Mouse (Mus musculus) embryonic facial prominence, embryonic 12.5 days (tissue): ENCODE measurements around the gene Antxr1. TPM values are rescaled to one million over a fixed set of nuclear protein-coding genes. Genes with fewer than 3 reads are reported as not detected.

ENCODE experiments used
- ATAC-seq: fragments of 200-750 bp; cut with Nextera tagmentation; 2 replicates; pipeline ENCODE4 v1.8.0; 2017; ENCODE audit not compliant: insufficient number of reproducible peaks, insufficient read depth, low FRiP score, low TSS enrichment
- H3K27ac ChIP-seq: fragments of 300-500 bp; sonication (generic); 2 replicates; pipeline ENCODE4 v1.5.1; 2016; ENCODE audit warnings: mild to moderate bottlenecking
- H3K27me3 ChIP-seq: fragments of 300-500 bp; sonication (generic); 2 replicates; pipeline ENCODE4 v1.6.1; 2016; ENCODE audit warnings: mild to moderate bottlenecking, moderate library complexity
- H3K36me3 ChIP-seq: fragments of 300-500 bp; sonication (generic); 2 replicates; pipeline ENCODE4 v1.6.1; 2016; ENCODE audit warnings: mild to moderate bottlenecking
- H3K4me1 ChIP-seq: fragments of 300-500 bp; sonication (generic); 2 replicates; pipeline ENCODE4 v1.6.1; 2016
- H3K4me2 ChIP-seq: fragments of 300-500 bp; sonication (generic); replicated peaks from 2 replicates; pipeline ENCODE4 v1.6.1; 2016; ENCODE audit warnings: mild to moderate bottlenecking, moderate library complexity
- H3K4me3 ChIP-seq: fragments of 300-500 bp; sonication (generic); 2 replicates; pipeline ENCODE4 v1.5.1; 2016; ENCODE audit warnings: mild to moderate bottlenecking
- H3K9ac ChIP-seq: fragments of 300-500 bp; sonication (generic); 2 replicates; pipeline ENCODE4 v1.6.1; 2016; ENCODE audit warnings: mild to moderate bottlenecking, moderate library complexity
- H3K9me3 ChIP-seq: fragments of 300-500 bp; sonication (generic); 2 replicates; pipeline ENCODE4 v1.6.1; 2016; ENCODE audit warnings: mild to moderate bottlenecking, moderate library complexity
- WGBS: fragments of 180-500 bp; shearing (Covaris S2); methylation state at CpG from one replicate; pipeline ENCODE4 v1.1.7; 2016; 5-methylcytosine and 5-hydroxymethylcytosine counted together
- polyA plus RNA-seq: library from polyadenylated mRNA; unstranded; fragments of >200 nt; fragmentation: Nextera tagmentation; extraction: Ambion mirVana; gene quantifications from 2 replicates; pipeline ENCODE4 v1.2.1, GENCODE M21; 2016

The Antxr1 gene
- polyA plus RNA-seq, 1 experiment from 2014 or later, result 13.3 TPM

GRCm38 (mm10) chr6:87183159-87183558 is 152.5 kb downstream of the Antxr1 start:
- Histone ChIP-seq H3K9ac (no peak overlapping the region), H3K36me3 (peaks cover 36% of the 10 kb centered on the region), H3K27ac (no peak overlapping the region), H3K9me3 (no peaks in the 10 kb centered on the region), H3K4me2 (no peak overlapping the region), H3K4me3 (no peak overlapping the region), H3K27me3 (no peaks in the 10 kb centered on the region), H3K4me1 (peaks cover 10% of the 10 kb centered on the region; the same call in 1 of the 2 replicates)
- 86% methylated on average over 8 of the region's 8 CpGs for WGBS
- no peak for ATAC-seq

- Histone ChIP-seq H3K4me1 (peaks cover 8% of the 10 kb centered on the region; the same call in 1 of the 2 replicates), H3K9ac (no peak overlapping the region), H3K27ac (no peak overlapping the region), H3K9me3 (no peaks in the 10 kb centered on the region), H3K36me3 (peaks cover 36% of the 10 kb centered on the region), H3K4me2 (no peak overlapping the region), H3K27me3 (no peaks in the 10 kb centered on the region), H3K4me3 (no peak overlapping the region)
- WGBS, result 75% methylated on average over 6 of the region's 6 CpGs
- no peak for ATAC-seq
Observed at GRCm38 (mm10) chr6:87182736-87183135, 152.9 kb downstream of the Antxr1 start.

- Histone ChIP-seq H3K27ac (no peak overlapping the region), H3K36me3 (peaks cover 44% of the 10 kb centered on the region), H3K4me3 (no peak overlapping the region), H3K27me3 (no peaks in the 10 kb centered on the region), H3K9me3 (no peaks in the 10 kb centered on the region), H3K4me2 (no peak overlapping the region), H3K4me1 (no peaks in the 10 kb centered on the region), H3K9ac (no peak overlapping the region)
- no peak for ATAC-seq
- WGBS, result 77% methylated on average over 3 of the region's 3 CpGs
Observed at GRCm38 (mm10) chr6:87171461-87171860, 164.2 kb downstream of the Antxr1 start.

GRCm38 (mm10) chr6:87170875-87171274 is 164.7 kb downstream of the Antxr1 start:
- Histone ChIP-seq H3K27ac (no peak overlapping the region), H3K9ac (no peak overlapping the region), H3K4me1 (no peaks in the 10 kb centered on the region), H3K4me3 (no peak overlapping the region), H3K27me3 (no peaks in the 10 kb centered on the region), H3K9me3 (no peaks in the 10 kb centered on the region), H3K4me2 (no peak overlapping the region), H3K36me3 (peaks cover 38% of the 10 kb centered on the region)
- WGBS, result 90% methylated on average over 6 of the region's 6 CpGs
- no peak for ATAC-seq

GRCm38 (mm10) chr6:87170277-87170676 is 165.3 kb downstream of the Antxr1 start:
- H3K27ac ChIP-seq, result no peak overlapping the region
- ATAC-seq, result no peak
- H3K9me3 ChIP-seq, result no peaks in the 10 kb centered on the region
- peaks cover 32% of the 10 kb centered on the region for H3K36me3 ChIP-seq
- H3K4me1 ChIP-seq, result no peaks in the 10 kb centered on the region
- no peak overlapping the region for H3K4me3 ChIP-seq
- WGBS, result 91% methylated on average over 6 of the region's 6 CpGs
- H3K9ac ChIP-seq, result no peak overlapping the region
- no peak overlapping the region for H3K4me2 ChIP-seq
- no peaks in the 10 kb centered on the region for H3K27me3 ChIP-seq

- no peak for ATAC-seq
- Histone ChIP-seq H3K27me3 (no peaks in the 10 kb centered on the region), H3K9me3 (no peaks in the 10 kb centered on the region), H3K27ac (no peak overlapping the region), H3K36me3 (peaks cover 25% of the 10 kb centered on the region), H3K4me1 (no peaks in the 10 kb centered on the region), H3K4me3 (no peak overlapping the region), H3K4me2 (no peak overlapping the region), H3K9ac (no peak overlapping the region)
- 92% methylated on average over 9 of the region's 9 CpGs for WGBS
Observed at GRCm38 (mm10) chr6:87168021-87168420, 167.6 kb downstream of the Antxr1 start.

- 83% methylated on average over 12 of the region's 12 CpGs for WGBS
- H3K9me3 ChIP-seq, result no peaks in the 10 kb centered on the region
- peaks cover 17% of the 10 kb centered on the region for H3K36me3 ChIP-seq
- no peaks in the 10 kb centered on the region for H3K27me3 ChIP-seq
- ATAC-seq, result no peak
- no peak overlapping the region for H3K9ac ChIP-seq
- no peak overlapping the region for H3K4me2 ChIP-seq
- H3K4me1 ChIP-seq, result no peaks in the 10 kb centered on the region
- no peak overlapping the region for H3K27ac ChIP-seq
- no peak overlapping the region for H3K4me3 ChIP-seq
Observed at GRCm38 (mm10) chr6:87166673-87167305, 168.8 kb downstream of the Antxr1 start.

- Histone ChIP-seq H3K36me3 (peaks cover 18% of the 10 kb centered on the region), H3K4me1 (no peaks in the 10 kb centered on the region), H3K9me3 (no peaks in the 10 kb centered on the region), H3K27ac (no peak overlapping the region), H3K27me3 (no peaks in the 10 kb centered on the region), H3K4me3 (no peak overlapping the region), H3K9ac (no peak overlapping the region), H3K4me2 (no peak overlapping the region)
- WGBS, result 77% methylated on average over 8 of the region's 8 CpGs
- no peak for ATAC-seq
Observed at GRCm38 (mm10) chr6:87165536-87166311, 169.9 kb downstream of the Antxr1 start.

GRCm38 (mm10) chr6:87161391-87162263 is 174.0 kb downstream of the Antxr1 start:
- H3K4me2 ChIP-seq, result no peak overlapping the region
- no peak overlapping the region for H3K9ac ChIP-seq
- 0 out of 2 replicates have a peak, but pooled peaks cover 3% of the 10 kb centered on the region for H3K4me1 ChIP-seq
- no peaks in the 10 kb centered on the region for H3K27me3 ChIP-seq
- peak overlapping the region; percentile 61; the same call in 1 of the 2 replicates for H3K27ac ChIP-seq
- H3K36me3 ChIP-seq, result peaks cover 23% of the 10 kb centered on the region
- no peak overlapping the region for H3K4me3 ChIP-seq
- no peaks in the 10 kb centered on the region for H3K9me3 ChIP-seq
- ATAC-seq, result no peak; the same call in 1 of the 2 replicates
- WGBS, result 51% methylated on average over 12 of the region's 12 CpGs

- Histone ChIP-seq H3K27ac (no peak overlapping the region), H3K4me2 (no peak overlapping the region), H3K9me3 (no peaks in the 10 kb centered on the region), H3K4me3 (no peak overlapping the region), H3K9ac (no peak overlapping the region), H3K27me3 (no peaks in the 10 kb centered on the region), H3K4me1 (0 out of 2 replicates have a peak, but pooled peaks cover 3% of the 10 kb centered on the region), H3K36me3 (peaks cover 23% of the 10 kb centered on the region)
- ATAC-seq, result no peak
- 66% methylated on average over 5 of the region's 5 CpGs for WGBS
Observed at GRCm38 (mm10) chr6:87160196-87160595, 175.4 kb downstream of the Antxr1 start.

GRCm38 (mm10) chr6:87158062-87158623 is 177.5 kb downstream of the Antxr1 start:
- Histone ChIP-seq H3K27me3 (no peaks in the 10 kb centered on the region), H3K36me3 (peaks cover 23% of the 10 kb centered on the region), H3K4me1 (0 out of 2 replicates have a peak, but pooled peaks cover 3% of the 10 kb centered on the region), H3K27ac (no peak overlapping the region), H3K9me3 (no peaks in the 10 kb centered on the region), H3K9ac (no peak overlapping the region), H3K4me3 (no peak overlapping the region), H3K4me2 (no peak overlapping the region)
- 89% methylated on average over 7 of the region's 7 CpGs for WGBS
- ATAC-seq, result no peak
